Mouse (Mus musculus): ENCODE results near the gene Pdss1. TPM values are rescaled to one million over a fixed set of nuclear protein-coding genes. Genes with fewer than 3 reads are reported as not detected.
"Not testable (repeated sequence)": the region's sequence is repeated elsewhere in the genome, so short reads cannot be mapped to it uniquely, and the experiment has no call there.

The Pdss1 gene
- polyA plus RNA-seq (2016; fragmentation: Nextera tagmentation; extraction: Ambion mirVana): 20.2 and 23.1 TPM in 2 replicates

- H3K9me3 ChIP-seq: no peaks in the 10 kb centered on the region
- no peaks in the 10 kb centered on the region for H3K27me3 ChIP-seq (replicated peaks)
- peak; percentile 98 for ATAC-seq (ENCODE audit: low FRiP score, low read depth)
- H3K27ac ChIP-seq: peak within 1 kb of the TSS; percentile 62; the same call in 1 of the 2 replicates
- H3K4me2 ChIP-seq (replicated peaks): peak within 1 kb of the TSS; percentile 82
- H3K4me1 ChIP-seq: no peaks in the 10 kb centered on the region
- no peaks in the 10 kb centered on the region; the same call in 1 of the 2 replicates for H3K36me3 ChIP-seq
- H3K9ac ChIP-seq: peak within 1 kb of the TSS; percentile 69
- peak within 1 kb of the TSS; percentile 89 for H3K4me3 ChIP-seq
- under 1% methylated on average over 81 of the region's 81 CpGs for WGBS
Observed at GRCm38 (mm10) chr2:22895282-22896273, at the start of gene Pdss1. Gene Pdss1 (plus strand): TSS chr2:22895522.

- H3K36me3 ChIP-seq: no peaks in the 10 kb centered on the region
- H3K9me3 ChIP-seq: no peaks in the 10 kb centered on the region
- 84% methylated on average over 4 of the region's 4 CpGs for WGBS
- no peak overlapping the region for H3K4me2 ChIP-seq (replicated peaks)
- no peak overlapping the region for H3K4me3 ChIP-seq
- no peak overlapping the region for H3K27ac ChIP-seq
- no peak overlapping the region for H3K9ac ChIP-seq
- no peaks in the 10 kb centered on the region for H3K4me1 ChIP-seq
- ATAC-seq (ENCODE audit: low FRiP score, low read depth): no peak
- no peaks in the 10 kb centered on the region for H3K27me3 ChIP-seq (replicated peaks)
Observed at GRCm38 (mm10) chr2:22851900-22852299, 43.4 kb upstream of the Pdss1 start.

GRCm38 (mm10) chr2:22857501-22857900, 37.8 kb upstream of the Pdss1 start:
- Histone ChIP-seq H3K27me3 (replicated peaks) (no peaks in the 10 kb centered on the region), H3K4me2 (replicated peaks) (no peak overlapping the region), H3K4me3 (no peak overlapping the region), H3K27ac (no peak overlapping the region), H3K9me3 (no peaks in the 10 kb centered on the region), H3K9ac (no peak overlapping the region), H3K36me3 (no peaks in the 10 kb centered on the region), H3K4me1 (no peaks in the 10 kb centered on the region)
- 39% methylated on average over 3 of the region's 3 CpGs for WGBS
- ATAC-seq (ENCODE audit: low FRiP score, low read depth): no peak

- no peaks in the 10 kb centered on the region for H3K36me3 ChIP-seq
- no peak overlapping the region for H3K4me3 ChIP-seq
- no peak overlapping the region for H3K27ac ChIP-seq
- H3K9me3 ChIP-seq: no peaks in the 10 kb centered on the region
- no peaks in the 10 kb centered on the region for H3K4me1 ChIP-seq
- WGBS: 83% methylated on average over 2 of the region's 2 CpGs
- no peak overlapping the region for H3K4me2 ChIP-seq (replicated peaks)
- H3K9ac ChIP-seq: no peak overlapping the region
- no peaks in the 10 kb centered on the region for H3K27me3 ChIP-seq (replicated peaks)
- ATAC-seq (ENCODE audit: low FRiP score, low read depth): no peak
Observed at GRCm38 (mm10) chr2:22862194-22862593, 33.1 kb upstream of the Pdss1 start.

- H3K9me3 ChIP-seq; H3K4me2 ChIP-seq (replicated peaks); H3K4me1 ChIP-seq; H3K9ac ChIP-seq; H3K27me3 ChIP-seq (replicated peaks); H3K4me3 ChIP-seq; H3K27ac ChIP-seq; H3K36me3 ChIP-seq: not testable (repeated sequence)
- peak; percentile 93 for ATAC-seq (ENCODE audit: low FRiP score, low read depth)
- 5% methylated on average over 6 of the region's 6 CpGs for WGBS
Observed at GRCm38 (mm10) chr2:22864394-22865037, 30.8 kb upstream of the Pdss1 start.

GRCm38 (mm10) chr2:22865818-22866217, 29.5 kb upstream of the Pdss1 start:
- WGBS: 87% methylated on average over 1 of the region's 1 CpGs
- no peak for ATAC-seq (ENCODE audit: low FRiP score, low read depth)
- Histone ChIP-seq H3K4me2 (replicated peaks) (no peak overlapping the region), H3K4me3 (no peak overlapping the region), H3K4me1 (no peaks in the 10 kb centered on the region), H3K36me3 (no peaks in the 10 kb centered on the region), H3K27ac (no peak overlapping the region), H3K9me3 (no peaks in the 10 kb centered on the region), H3K27me3 (replicated peaks) (no peaks in the 10 kb centered on the region), H3K9ac (no peak overlapping the region)

- WGBS: 83% methylated on average over 7 of the region's 7 CpGs
- H3K36me3 ChIP-seq: no peaks in the 10 kb centered on the region
- no peak overlapping the region for H3K4me2 ChIP-seq (replicated peaks)
- ATAC-seq (ENCODE audit: low FRiP score, low read depth): no peak
- no peaks in the 10 kb centered on the region for H3K4me1 ChIP-seq
- H3K9me3 ChIP-seq: no peaks in the 10 kb centered on the region
- H3K27me3 ChIP-seq (replicated peaks): no peaks in the 10 kb centered on the region
- H3K4me3 ChIP-seq: no peak overlapping the region
- H3K9ac ChIP-seq: no peak overlapping the region
- H3K27ac ChIP-seq: no peak overlapping the region
Observed at GRCm38 (mm10) chr2:22866894-22867424, 28.4 kb upstream of the Pdss1 start.

- Histone ChIP-seq H3K36me3 (no peaks in the 10 kb centered on the region), H3K9me3 (no peaks in the 10 kb centered on the region), H3K4me3 (no peak overlapping the region), H3K4me2 (replicated peaks) (no peak overlapping the region), H3K4me1 (no peaks in the 10 kb centered on the region), H3K27me3 (replicated peaks) (no peaks in the 10 kb centered on the region), H3K9ac (no peak overlapping the region), H3K27ac (no peak overlapping the region)
- 93% methylated on average over 1 of the region's 1 CpGs for WGBS
- ATAC-seq (ENCODE audit: low FRiP score, low read depth): no peak
Observed at GRCm38 (mm10) chr2:22873159-22873558, 22.2 kb upstream of the Pdss1 start.

- Histone ChIP-seq H3K9me3 (no peaks in the 10 kb centered on the region), H3K9ac (no peak overlapping the region), H3K27ac (no peak overlapping the region), H3K27me3 (replicated peaks) (no peaks in the 10 kb centered on the region), H3K4me3 (no peak overlapping the region), H3K4me2 (replicated peaks) (no peak overlapping the region), H3K4me1 (no peaks in the 10 kb centered on the region), H3K36me3 (no peaks in the 10 kb centered on the region)
- no peak for ATAC-seq (ENCODE audit: low FRiP score, low read depth)
- 67% methylated on average over 10 of the region's 10 CpGs for WGBS
Observed at GRCm38 (mm10) chr2:22874628-22875027, 20.7 kb upstream of the Pdss1 start.

- no peak overlapping the region for H3K27ac ChIP-seq
- H3K27me3 ChIP-seq (replicated peaks): no peaks in the 10 kb centered on the region
- no peaks in the 10 kb centered on the region for H3K36me3 ChIP-seq
- no peaks in the 10 kb centered on the region for H3K9me3 ChIP-seq
- no peak overlapping the region for H3K4me2 ChIP-seq (replicated peaks)
- WGBS: 88% methylated on average over 3 of the region's 3 CpGs
- H3K9ac ChIP-seq: no peak overlapping the region
- ATAC-seq (ENCODE audit: low FRiP score, low read depth): no peak
- no peak overlapping the region for H3K4me3 ChIP-seq
- H3K4me1 ChIP-seq: no peaks in the 10 kb centered on the region
Observed at GRCm38 (mm10) chr2:22876614-22877013, 18.7 kb upstream of the Pdss1 start.

GRCm38 (mm10) chr2:22878781-22879180, 16.5 kb upstream of the Pdss1 start:
- Histone ChIP-seq H3K9me3 (no peaks in the 10 kb centered on the region), H3K4me3 (no peak overlapping the region), H3K9ac (no peak overlapping the region), H3K4me2 (replicated peaks) (no peak overlapping the region), H3K27me3 (replicated peaks) (no peaks in the 10 kb centered on the region), H3K36me3 (no peaks in the 10 kb centered on the region), H3K27ac (no peak overlapping the region), H3K4me1 (no peaks in the 10 kb centered on the region)
- ATAC-seq (ENCODE audit: low FRiP score, low read depth): no peak
- 54% methylated on average over 1 of the region's 1 CpGs for WGBS

GRCm38 (mm10) chr2:22880726-22881125, 14.6 kb upstream of the Pdss1 start:
- not testable (repeated sequence) for H3K36me3 ChIP-seq; H3K27me3 ChIP-seq (replicated peaks); H3K9ac ChIP-seq; H3K9me3 ChIP-seq; H3K27ac ChIP-seq; H3K4me3 ChIP-seq; H3K4me1 ChIP-seq; ATAC-seq (ENCODE audit: low FRiP score, low read depth); H3K4me2 ChIP-seq (replicated peaks)
- 86% methylated on average over 3 of the region's 3 CpGs for WGBS

Data from neural tube, embryonic 12.5 days (tissue).